Comparison of ENCODE assay signal across 28 mouse cellular contexts in genomic region chr10:55195266-55195665, GRCm38 (mm10).
DNase-seq lines count a peak whose midpoint lies in the region; ATAC-seq and TF ChIP-seq lines count a peak whose summit lies in the region.
"Had no signal": no experiment of that assay in that cellular context is flagged by ENCODE, and none has a peak within 500 bp of the region (broad histone marks: within the 10 kb centered on the region; RNA-seq: fewer than 3 reads in every experiment).

No protein-coding gene starts in this region.

- no peak for ATAC-seq in embryonic facial prominence, embryonic 14.5 days (ENCODE audit: low read depth)
- peak; percentile 85 for ATAC-seq in kidney, embryonic 15.5 days (replicated peaks; ENCODE audit: low FRiP score)
- no peak for ATAC-seq in kidney, postnatal 0 days (replicated peaks; ENCODE audit: low FRiP score, low read depth)
- ATAC-seq: activated CD4-positive, CD25-positive, alpha-beta regulatory T cell, adult 4 months; CD4-positive, CD25-positive, alpha-beta regulatory T cell, adult 4 months; forebrain, embryonic 14.5 days; forebrain, embryonic 16.5 days; Patski had no signal

- no peaks in the 10 kb centered on the region for H3K27me3 ChIP-seq in embryonic facial prominence, embryonic 14.5 days (replicated peaks; ENCODE audit: control insufficient read depth, insufficient read depth, low read length)
- H3K27me3 ChIP-seq in embryonic facial prominence, embryonic 10.5 days (replicated peaks; ENCODE audit: low read depth, poor library complexity, severe bottlenecking), result no peaks in the 10 kb centered on the region
- no peaks in the 10 kb centered on the region for H3K27me3 ChIP-seq in kidney, embryonic 15.5 days
- no peaks in the 10 kb centered on the region for H3K27me3 ChIP-seq in kidney, postnatal 0 days (ENCODE audit: insufficient read depth, low read length)
- H3K27me3 ChIP-seq: CH12.LX; embryonic facial prominence, embryonic 12.5 days; embryonic facial prominence, embryonic 15.5 days; forebrain, embryonic 12.5 days; Patski had no signal

- H3K9me3 ChIP-seq in embryonic facial prominence, embryonic 14.5 days (ENCODE audit: control insufficient read depth, low read length), result no peaks in the 10 kb centered on the region
- H3K9me3 ChIP-seq in embryonic facial prominence, embryonic 10.5 days, result no peaks in the 10 kb centered on the region
- no peaks in the 10 kb centered on the region for H3K9me3 ChIP-seq in kidney, embryonic 15.5 days (replicated peaks)
- H3K9me3 ChIP-seq in kidney, postnatal 0 days (replicated peaks; ENCODE audit: low read length), result no peaks in the 10 kb centered on the region
- H3K9me3 ChIP-seq: embryonic facial prominence, embryonic 12.5 days; embryonic facial prominence, embryonic 15.5 days; forebrain, embryonic 10.5 days; forebrain, embryonic 12.5 days; G1E had no signal

- H3K9ac ChIP-seq in embryonic facial prominence, embryonic 14.5 days (ENCODE audit: low read depth, low read length), result no peak overlapping the region
- no peak overlapping the region for H3K9ac ChIP-seq in kidney, embryonic 15.5 days
- no peak overlapping the region for H3K9ac ChIP-seq in kidney, postnatal 0 days (ENCODE audit: low read depth, low read length)
- H3K9ac ChIP-seq: embryonic facial prominence, embryonic 12.5 days; embryonic facial prominence, embryonic 15.5 days; forebrain, embryonic 12.5 days had no signal

- H3K36me3 ChIP-seq in embryonic facial prominence, embryonic 14.5 days (ENCODE audit: control insufficient read depth, insufficient read depth, low read length), result no peaks in the 10 kb centered on the region
- H3K36me3 ChIP-seq in embryonic facial prominence, embryonic 10.5 days (replicated peaks), result no peaks in the 10 kb centered on the region
- H3K36me3 ChIP-seq in kidney, embryonic 15.5 days, result no peaks in the 10 kb centered on the region
- no peaks in the 10 kb centered on the region for H3K36me3 ChIP-seq in kidney, postnatal 0 days (ENCODE audit: insufficient read depth, low read length)
- H3K36me3 ChIP-seq: embryonic facial prominence, embryonic 12.5 days; embryonic facial prominence, embryonic 15.5 days; forebrain, embryonic 10.5 days; forebrain, embryonic 12.5 days; G1E had no signal

- TF ChIP-seq CTCF in kidney, postnatal 0 days (IDR thresholded peaks at IDR 0.05; ENCODE audit: low read depth), result no peak

- H3K27ac ChIP-seq in embryonic facial prominence, embryonic 14.5 days (replicated peaks; ENCODE audit: low read depth, low read length), result no peak overlapping the region
- no peak overlapping the region for H3K27ac ChIP-seq in embryonic facial prominence, embryonic 10.5 days (replicated peaks)
- H3K27ac ChIP-seq in kidney, embryonic 15.5 days, result no peak overlapping the region
- H3K27ac ChIP-seq in kidney, postnatal 0 days, result no peak overlapping the region
- H3K27ac ChIP-seq: embryonic facial prominence, embryonic 12.5 days; embryonic facial prominence, embryonic 15.5 days; forebrain, embryonic 10.5 days; forebrain, embryonic 12.5 days had no signal

- H3K4me2 ChIP-seq in embryonic facial prominence, embryonic 14.5 days (ENCODE audit: low read depth, low read length), result no peak overlapping the region
- no peak overlapping the region for H3K4me2 ChIP-seq in kidney, embryonic 15.5 days
- H3K4me2 ChIP-seq in kidney, postnatal 0 days (ENCODE audit: low read length), result no peak overlapping the region
- H3K4me2 ChIP-seq: embryonic facial prominence, embryonic 12.5 days; embryonic facial prominence, embryonic 15.5 days; forebrain, embryonic 12.5 days had no signal

- no peak overlapping the region for H3K4me3 ChIP-seq in embryonic facial prominence, embryonic 14.5 days (ENCODE audit: low read depth, low read length)
- H3K4me3 ChIP-seq in embryonic facial prominence, embryonic 10.5 days, result no peak overlapping the region
- H3K4me3 ChIP-seq in kidney, embryonic 15.5 days (replicated peaks), result no peak overlapping the region
- no peak overlapping the region for H3K4me3 ChIP-seq in kidney, postnatal 0 days (replicated peaks; ENCODE audit: low read depth, low read length)
- H3K4me3 ChIP-seq: embryonic facial prominence, embryonic 12.5 days; embryonic facial prominence, embryonic 15.5 days; erythroblast, embryonic 14.5 days; forebrain, embryonic 10.5 days; forebrain, embryonic 12.5 days had no signal

- 68% methylated on average over 3 of the region's 3 CpGs for WGBS in embryonic facial prominence, embryonic 14.5 days
- WGBS in embryonic facial prominence, embryonic 10.5 days, result 86% methylated on average over 3 of the region's 3 CpGs
- 25% methylated on average over 3 of the region's 3 CpGs for WGBS in kidney, embryonic 15.5 days
- 17% methylated on average over 3 of the region's 3 CpGs for WGBS in kidney, postnatal 0 days

- H3K4me1 ChIP-seq in embryonic facial prominence, embryonic 14.5 days (ENCODE audit: control insufficient read depth, insufficient read depth, low read length), result no peaks in the 10 kb centered on the region
- no peaks in the 10 kb centered on the region for H3K4me1 ChIP-seq in embryonic facial prominence, embryonic 10.5 days
- no peaks in the 10 kb centered on the region for H3K4me1 ChIP-seq in kidney, embryonic 15.5 days
- H3K4me1 ChIP-seq in kidney, postnatal 0 days (replicated peaks; ENCODE audit: insufficient read depth, low read length), result no peaks in the 10 kb centered on the region
- H3K4me1 ChIP-seq: embryonic facial prominence, embryonic 12.5 days; embryonic facial prominence, embryonic 15.5 days; forebrain, embryonic 10.5 days; forebrain, embryonic 12.5 days had no signal

- peak; percentile 2 for DNase-seq in embryonic facial prominence, embryonic 14.5 days (ENCODE audit: low spot score)
- DNase-seq in embryonic facial prominence, embryonic 10.5 days (ENCODE audit: low spot score), result no peak
- no peak for DNase-seq in kidney, adult 18-20 months
- DNase-seq in kidney, postnatal 0 days (ENCODE audit: low spot score), result peak; percentile 54
- no peak for DNase-seq in kidney, postnatal 36 days
- DNase-seq: adrenal gland, adult 8-10 months; adrenal gland, postnatal 14 days; adrenal gland, postnatal 36 days; B cell, adult 2 months; cerebellum, adult 11-12 months; cerebellum, adult 8-10 months; cerebellum, adult 9-11 months; cerebellum, postnatal 14 days; cerebellum, postnatal 36 days; embryo, embryonic 11 days had no signal

Comparison
In these comparisons a context has a peak if more than half of its experiments do, and no peak if none do; other contexts are left out.
1. DNase-seq: peak in embryonic facial prominence, embryonic 14.5 days (single experiment) and kidney, postnatal 0 days (single experiment); none in embryonic facial prominence, embryonic 10.5 days (single experiment), kidney, adult 18-20 months (single experiment) and kidney, postnatal 36 days (0 of 2).